Mouse (Mus musculus): ENCODE results near the gene Phlpp1.

GRCm38 (mm10) chr1:106126601-106127000 lies 45.0 kb upstream of the Phlpp1 start:
- no peak for TF ChIP-seq CTCF (IDR thresholded peaks at IDR 0.05; ENCODE audit: insufficient read depth, low read length)
- no peak for TF ChIP-seq POLR2A (IDR thresholded peaks at IDR 0.05; ENCODE audit: borderline replicate concordance, extremely low read depth, low read depth, low read length)

Data from lung, adult 2 months (tissue).